Mouse (Mus musculus): ENCODE data around the gene Slc6a18.

Gene Slc6a18

GRCm38 (mm10) chr13:73687601-73688000 lies 9.8 kb upstream of the Slc6a18 start:
- DNase-seq (ENCODE audit: low spot score in 2 of 2) = no peak

GRCm38 (mm10) chr13:73685502-73685901 lies 7.7 kb upstream of the Slc6a18 start:
- DNase-seq (ENCODE audit: low spot score in 2 of 2) = no peak

GRCm38 (mm10) chr13:73684412-73684811 lies 6.6 kb upstream of the Slc6a18 start:
- no peak for DNase-seq (ENCODE audit: low spot score in 2 of 2)

GRCm38 (mm10) chr13:73683682-73684081 lies 5.9 kb upstream of the Slc6a18 start:
- DNase-seq (ENCODE audit: low spot score in 2 of 2) = no peak

- DNase-seq (ENCODE audit: low spot score in 2 of 2) = no peak
Observed at GRCm38 (mm10) chr13:73682226-73682625, 4.4 kb upstream of the Slc6a18 start.

- no peak for DNase-seq (ENCODE audit: low spot score in 2 of 2)
Observed at GRCm38 (mm10) chr13:73680394-73680793, 2.6 kb upstream of the Slc6a18 start.

- DNase-seq (ENCODE audit: low spot score in 2 of 2) = no peak
Observed at GRCm38 (mm10) chr13:73679311-73679710, 1.5 kb upstream of the Slc6a18 start.

GRCm38 (mm10) chr13:73675161-73675560 lies 2.7 kb downstream of the Slc6a18 start:
- DNase-seq (ENCODE audit: low spot score in 2 of 2) = no peak

- no peak for DNase-seq (ENCODE audit: low spot score in 2 of 2)
Observed at GRCm38 (mm10) chr13:73660163-73660695, 17.6 kb downstream of the Slc6a18 start.

- DNase-seq (ENCODE audit: low spot score in 2 of 2) = no peak
Observed at GRCm38 (mm10) chr13:73658953-73659352, 18.9 kb downstream of the Slc6a18 start.

GRCm38 (mm10) chr13:73654976-73655375 lies 22.8 kb downstream of the Slc6a18 start:
- DNase-seq (ENCODE audit: low spot score in 2 of 2) = no peak

- DNase-seq (ENCODE audit: low spot score in 2 of 2) = no peak
Observed at GRCm38 (mm10) chr13:73653266-73653665, 24.6 kb downstream of the Slc6a18 start.

GRCm38 (mm10) chr13:73646397-73647087 lies 31.3 kb downstream of the Slc6a18 start:
- peak; percentile 78 to 89 for DNase-seq (ENCODE audit: low spot score in 2 of 2)

GRCm38 (mm10) chr13:73641296-73641695 lies 36.5 kb downstream of the Slc6a18 start:
- DNase-seq (ENCODE audit: low spot score in 2 of 2) = peak; percentile 34 to 55

- DNase-seq (ENCODE audit: low spot score in 2 of 2) = no peak
Observed at GRCm38 (mm10) chr13:73637826-73638225, 40.0 kb downstream of the Slc6a18 start.

GRCm38 (mm10) chr13:73631837-73632236 lies 46.0 kb downstream of the Slc6a18 start:
- DNase-seq (ENCODE audit: low spot score in 2 of 2) = no peak

GRCm38 (mm10) chr13:73628586-73629113 lies 49.2 kb downstream of the Slc6a18 start:
- no peak for DNase-seq (ENCODE audit: low spot score in 2 of 2)

GRCm38 (mm10) chr13:73626745-73627549 lies 50.9 kb downstream of the Slc6a18 start, which contains the start of gene Tert:
Gene Tert (plus strand): TSS chr13:73626911.
- DNase-seq (ENCODE audit: low spot score in 2 of 2) = peak; percentile 60 to 75

GRCm38 (mm10) chr13:73626410-73626744 lies 51.4 kb downstream of the Slc6a18 start:
- DNase-seq (ENCODE audit: low spot score in 2 of 2) = no peak

- no peak for DNase-seq (ENCODE audit: low spot score in 2 of 2)
Observed at GRCm38 (mm10) chr13:73620637-73621036, 57.2 kb downstream of the Slc6a18 start.

- DNase-seq (ENCODE audit: low spot score in 2 of 2) = no peak
Observed at GRCm38 (mm10) chr13:73618406-73618805, 59.4 kb downstream of the Slc6a18 start.

Measured in thymus, postnatal 10 days (tissue).